14 mouse cellular contexts compared by ENCODE assay signal in genomic region chr6:114852739-114853138, GRCm38 (mm10).
DNase-seq lines count a peak whose midpoint lies in the region; ATAC-seq lines count a peak whose summit lies in the region.
"Had no signal": no experiment of that assay in that cellular context is flagged by ENCODE, and none has a peak within 500 bp of the region (broad histone marks: within the 10 kb centered on the region; RNA-seq: fewer than 3 reads in every experiment).

No protein-coding gene starts in this region.

- H3K27ac ChIP-seq in neural tube, embryonic 12.5 days, result no peak overlapping the region
- 0 out of 2 replicates have a peak overlapping the region, but pooled peaks have one; percentile 62 for H3K27ac ChIP-seq in hindbrain, embryonic 10.5 days
- H3K27ac ChIP-seq in limb, embryonic 12.5 days, result peak overlapping the region; percentile 41; the same call in 1 of the 2 replicates
- peak overlapping the region; percentile 8; the same call in 1 of the 2 replicates for H3K27ac ChIP-seq in neural tube, embryonic 14.5 days (ENCODE audit: low read depth, low read length)
- H3K27ac ChIP-seq in kidney, embryonic 15.5 days, result no peak overlapping the region
- H3K27ac ChIP-seq in heart, embryonic 12.5 days (ENCODE audit: poor library complexity, severe bottlenecking), result no peak overlapping the region
- H3K27ac ChIP-seq: heart, embryonic 13.5 days; kidney, postnatal 0 days; liver, embryonic 15.5 days; macrophage had no signal

- H3K4me3 ChIP-seq in neural tube, embryonic 12.5 days, result no peak overlapping the region
- no peak overlapping the region for H3K4me3 ChIP-seq in hindbrain, embryonic 10.5 days
- no peak overlapping the region for H3K4me3 ChIP-seq in limb, embryonic 12.5 days (replicated peaks)
- H3K4me3 ChIP-seq in neural tube, embryonic 14.5 days (ENCODE audit: low read depth, low read length), result no peak overlapping the region
- H3K4me3 ChIP-seq in kidney, embryonic 15.5 days (replicated peaks), result no peak overlapping the region
- no peak overlapping the region for H3K4me3 ChIP-seq in heart, embryonic 12.5 days
- H3K4me3 ChIP-seq: heart, embryonic 13.5 days; liver, embryonic 15.5 days had no signal

- ATAC-seq in neural tube, embryonic 12.5 days (ENCODE audit: low FRiP score, low read depth), result peak; percentile 60; the same call in 1 of the 2 replicates
- ATAC-seq in limb, embryonic 12.5 days (ENCODE audit: insufficient number of reproducible peaks, insufficient read depth, low FRiP score, low TSS enrichment, low read depth), result no peak
- peak; percentile 23; the same call in 1 of the 2 replicates for ATAC-seq in neural tube, embryonic 14.5 days (ENCODE audit: low read depth)
- no peak for ATAC-seq in kidney, embryonic 15.5 days (replicated peaks; ENCODE audit: low FRiP score)
- no peak for ATAC-seq in heart, embryonic 12.5 days (ENCODE audit: insufficient number of reproducible peaks, low FRiP score)

- no peaks in the 10 kb centered on the region for H3K9me3 ChIP-seq in neural tube, embryonic 12.5 days
- no peaks in the 10 kb centered on the region for H3K9me3 ChIP-seq in hindbrain, embryonic 10.5 days
- H3K9me3 ChIP-seq in limb, embryonic 12.5 days, result no peaks in the 10 kb centered on the region
- no peaks in the 10 kb centered on the region for H3K9me3 ChIP-seq in neural tube, embryonic 14.5 days (ENCODE audit: control insufficient read depth, low read length)
- H3K9me3 ChIP-seq in kidney, embryonic 15.5 days (replicated peaks), result no peaks in the 10 kb centered on the region
- no peaks in the 10 kb centered on the region for H3K9me3 ChIP-seq in heart, embryonic 12.5 days (replicated peaks)
- H3K9me3 ChIP-seq: heart, embryonic 13.5 days; liver, embryonic 15.5 days had no signal

- DNase-seq in neural tube, embryonic 10.5 days (ENCODE audit: extremely low spot score, low spot score), result no peak
- no peak for DNase-seq in hindbrain, embryonic 10.5 days (ENCODE audit: low spot score)
- DNase-seq in gastrocnemius, postnatal 25 days, result no peak
- DNase-seq: cerebellum, adult 11 months; cerebellum, postnatal 36 days had no signal

- H3K9ac ChIP-seq in neural tube, embryonic 12.5 days, result no peak overlapping the region
- no peak overlapping the region; the same call in 1 of the 2 replicates for H3K9ac ChIP-seq in limb, embryonic 12.5 days (replicated peaks)
- H3K9ac ChIP-seq in neural tube, embryonic 14.5 days (replicated peaks; ENCODE audit: low read depth, low read length), result no peak overlapping the region; the same call in 1 of the 2 replicates
- H3K9ac ChIP-seq in kidney, embryonic 15.5 days, result no peak overlapping the region
- no peak overlapping the region for H3K9ac ChIP-seq in heart, embryonic 12.5 days
- H3K9ac ChIP-seq: liver, embryonic 15.5 days had no signal

- H3K4me1 ChIP-seq in neural tube, embryonic 12.5 days, result peaks cover 48% of the 10 kb centered on the region
- peaks cover 74% of the 10 kb centered on the region for H3K4me1 ChIP-seq in hindbrain, embryonic 10.5 days (replicated peaks)
- peaks cover 72% of the 10 kb centered on the region for H3K4me1 ChIP-seq in limb, embryonic 12.5 days (replicated peaks)
- H3K4me1 ChIP-seq in neural tube, embryonic 14.5 days (ENCODE audit: control insufficient read depth, insufficient read depth, low read length), result peaks cover 19% of the 10 kb centered on the region
- H3K4me1 ChIP-seq in kidney, embryonic 15.5 days, result peaks cover 75% of the 10 kb centered on the region
- H3K4me1 ChIP-seq in heart, embryonic 12.5 days (replicated peaks), result peaks cover 74% of the 10 kb centered on the region
- H3K4me1 ChIP-seq: liver, embryonic 15.5 days had no signal

- no peaks in the 10 kb centered on the region for H3K36me3 ChIP-seq in neural tube, embryonic 12.5 days
- H3K36me3 ChIP-seq in hindbrain, embryonic 10.5 days, result no peaks in the 10 kb centered on the region
- H3K36me3 ChIP-seq in limb, embryonic 12.5 days, result no peaks in the 10 kb centered on the region
- no peaks in the 10 kb centered on the region for H3K36me3 ChIP-seq in neural tube, embryonic 14.5 days (ENCODE audit: control insufficient read depth, insufficient read depth, low read length)
- no peaks in the 10 kb centered on the region for H3K36me3 ChIP-seq in kidney, embryonic 15.5 days
- no peaks in the 10 kb centered on the region for H3K36me3 ChIP-seq in heart, embryonic 12.5 days
- H3K36me3 ChIP-seq: heart, embryonic 13.5 days; liver, embryonic 15.5 days had no signal

- WGBS in neural tube, embryonic 12.5 days, result 33% methylated on average over 3 of the region's 3 CpGs
- WGBS in hindbrain, embryonic 10.5 days, result 39% methylated on average over 3 of the region's 3 CpGs
- 24% methylated on average over 3 of the region's 3 CpGs for WGBS in limb, embryonic 12.5 days
- WGBS in neural tube, embryonic 14.5 days, result 37% methylated on average over 3 of the region's 3 CpGs
- WGBS in kidney, embryonic 15.5 days, result 46% methylated on average over 3 of the region's 3 CpGs
- WGBS in heart, embryonic 12.5 days, result 51% methylated on average over 3 of the region's 3 CpGs

- H3K27me3 ChIP-seq in neural tube, embryonic 12.5 days (replicated peaks), result no peaks in the 10 kb centered on the region
- 0 out of 2 replicates have a peak, but pooled peaks cover 14% of the 10 kb centered on the region for H3K27me3 ChIP-seq in hindbrain, embryonic 10.5 days (ENCODE audit: insufficient read depth, poor library complexity, severe bottlenecking)
- no peaks in the 10 kb centered on the region for H3K27me3 ChIP-seq in limb, embryonic 12.5 days
- no peaks in the 10 kb centered on the region for H3K27me3 ChIP-seq in neural tube, embryonic 14.5 days (ENCODE audit: control insufficient read depth, insufficient read depth, low read length)
- H3K27me3 ChIP-seq in kidney, embryonic 15.5 days, result no peaks in the 10 kb centered on the region
- H3K27me3 ChIP-seq in heart, embryonic 12.5 days (replicated peaks), result no peaks in the 10 kb centered on the region
- H3K27me3 ChIP-seq: heart, embryonic 13.5 days; liver, embryonic 15.5 days had no signal

- H3K4me2 ChIP-seq in neural tube, embryonic 12.5 days (replicated peaks), result no peak overlapping the region
- no peak overlapping the region for H3K4me2 ChIP-seq in limb, embryonic 12.5 days
- H3K4me2 ChIP-seq in neural tube, embryonic 14.5 days (ENCODE audit: low read depth, low read length), result no peak overlapping the region
- H3K4me2 ChIP-seq in kidney, embryonic 15.5 days, result no peak overlapping the region
- H3K4me2 ChIP-seq in heart, embryonic 12.5 days, result no peak overlapping the region
- H3K4me2 ChIP-seq: heart, embryonic 13.5 days; liver, embryonic 15.5 days had no signal

Comparison
In these comparisons a context has a peak if more than half of its experiments do, and no peak if none do; other contexts are left out.
1. H3K27ac ChIP-seq: peak in hindbrain, embryonic 10.5 days (single experiment), limb, embryonic 12.5 days (single experiment) and neural tube, embryonic 14.5 days (single experiment); none in neural tube, embryonic 12.5 days (single experiment), kidney, embryonic 15.5 days (single experiment) and heart, embryonic 12.5 days (single experiment).
2. ATAC-seq: peak in neural tube, embryonic 12.5 days (single experiment) and neural tube, embryonic 14.5 days (single experiment); none in limb, embryonic 12.5 days (single experiment), kidney, embryonic 15.5 days (single experiment) and heart, embryonic 12.5 days (single experiment).